Comparison of ENCODE assay signal across 13 mouse cellular contexts in the genomic region with DNA sequence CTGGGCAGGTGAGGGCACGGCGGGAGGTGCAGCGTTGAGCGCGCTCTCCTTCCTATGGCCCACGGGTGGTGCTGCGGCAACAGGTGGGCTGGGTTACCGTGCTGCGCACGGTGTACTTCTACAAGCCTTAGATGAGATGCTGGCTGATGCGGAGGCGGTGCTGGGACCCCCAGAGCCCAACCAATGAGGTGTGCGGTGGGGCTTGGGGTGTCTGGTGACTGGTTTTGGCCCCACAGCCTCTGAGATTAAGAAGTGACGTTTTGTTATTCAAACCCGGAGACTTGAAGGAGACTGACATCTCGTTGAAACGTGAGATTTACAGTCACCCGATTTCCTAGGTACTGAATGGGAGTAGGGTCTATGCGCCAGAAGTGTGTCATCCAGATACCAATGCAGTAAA. TPM values are rescaled to one million over a fixed set of nuclear protein-coding genes. Genes with fewer than 3 reads are reported as not detected.
A peak's percentile ranks its signal among the peaks of the same experiment; 100 is the strongest.
DNase-seq lines count a peak whose midpoint lies in the region; ATAC-seq lines count a peak whose summit lies in the region.
"Had no signal": no experiment of that assay in that cellular context is flagged by ENCODE, and none has a peak within 500 bp of the region (broad histone marks: within the 10 kb centered on the region; RNA-seq: fewer than 3 reads in every experiment).

No protein-coding gene starts in this region.

- 23% methylated on average over 18 of the region's 19 CpGs for WGBS in forebrain, embryonic 12.5 days
- WGBS in forebrain, embryonic 16.5 days, result 38% methylated on average over 19 of the region's 19 CpGs
- WGBS in limb, embryonic 11.5 days, result 21% methylated on average over 19 of the region's 19 CpGs

- peak; percentile 30 for DNase-seq in right cerebral cortex, postnatal 14 days
- no peak for DNase-seq in right cerebral cortex, postnatal 25 days
- DNase-seq in limb, embryonic 11.5 days (ENCODE audit: low spot score), result no peak
- no peak for DNase-seq in thymus, postnatal 25 days
- no peak for DNase-seq in ovary, postnatal 10 days (ENCODE audit: low spot score)
- DNase-seq: gastrocnemius, adult 2 months had no signal

- H3K9ac ChIP-seq in forebrain, embryonic 12.5 days, result 0 out of 2 replicates have a peak overlapping the region, but pooled peaks have one; percentile 12
- H3K9ac ChIP-seq in forebrain, embryonic 16.5 days (replicated peaks; ENCODE audit: low read depth, low read length), result no peak overlapping the region
- no peak overlapping the region for H3K9ac ChIP-seq in limb, embryonic 11.5 days (ENCODE audit: low read length)
- H3K9ac ChIP-seq: liver, embryonic 12.5 days had no signal

- peaks cover 35% of the 10 kb centered on the region for H3K36me3 ChIP-seq in forebrain, embryonic 12.5 days (replicated peaks)
- H3K36me3 ChIP-seq in forebrain, embryonic 16.5 days (ENCODE audit: control insufficient read depth, insufficient read depth), result peaks cover 4% of the 10 kb centered on the region; the same call in 1 of the 2 replicates
- H3K36me3 ChIP-seq in limb, embryonic 11.5 days (ENCODE audit: control insufficient read depth, insufficient read depth, low read length), result peaks cover 7% of the 10 kb centered on the region

- H3K27me3 ChIP-seq in forebrain, embryonic 12.5 days, result peaks cover 23% of the 10 kb centered on the region
- H3K27me3 ChIP-seq in forebrain, embryonic 16.5 days (replicated peaks; ENCODE audit: control insufficient read depth, insufficient read depth, low read length), result no peaks in the 10 kb centered on the region
- H3K27me3 ChIP-seq in limb, embryonic 11.5 days (ENCODE audit: control insufficient read depth, insufficient read depth, low read length), result peaks cover 13% of the 10 kb centered on the region

- peak overlapping the region; percentile 18; the same call in 1 of the 2 replicates for H3K4me3 ChIP-seq in forebrain, embryonic 12.5 days (replicated peaks)
- no peak overlapping the region for H3K4me3 ChIP-seq in forebrain, embryonic 16.5 days (replicated peaks; ENCODE audit: low read length)
- H3K4me3 ChIP-seq in limb, embryonic 11.5 days (ENCODE audit: low read depth, low read length), result peak overlapping the region; percentile 12
- H3K4me3 ChIP-seq: gastrocnemius, adult 2 months; liver, embryonic 12.5 days; megakaryocyte, embryonic 14.5 days had no signal

- peaks cover 3% of the 10 kb centered on the region; the same call in 1 of the 2 replicates for H3K9me3 ChIP-seq in forebrain, embryonic 12.5 days
- no peaks in the 10 kb centered on the region for H3K9me3 ChIP-seq in forebrain, embryonic 16.5 days (ENCODE audit: control insufficient read depth, low read length)
- H3K9me3 ChIP-seq in limb, embryonic 11.5 days (ENCODE audit: control insufficient read depth, low read length), result no peaks in the 10 kb centered on the region; the same call in 1 of the 2 replicates
- H3K9me3 ChIP-seq: liver, embryonic 12.5 days; megakaryocyte, embryonic 14.5 days had no signal

- no peak for ATAC-seq in forebrain, embryonic 12.5 days (ENCODE audit: low FRiP score)
- ATAC-seq in forebrain, embryonic 16.5 days, result no peak
- no peak for ATAC-seq in limb, embryonic 11.5 days (ENCODE audit: insufficient number of reproducible peaks, low FRiP score, low TSS enrichment, low read depth)
- no peak for ATAC-seq in megakaryocyte, adult 5-6 weeks (ENCODE audit: poor library complexity, severe bottlenecking)
- ATAC-seq: liver, embryonic 12.5 days had no signal

- peak overlapping the region; percentile 36 for H3K4me2 ChIP-seq in forebrain, embryonic 12.5 days
- no peak overlapping the region; the same call in 1 of the 2 replicates for H3K4me2 ChIP-seq in forebrain, embryonic 16.5 days (ENCODE audit: low read length)
- peak overlapping the region; percentile 22; the same call in 1 of the 2 replicates for H3K4me2 ChIP-seq in limb, embryonic 11.5 days (ENCODE audit: low read depth, severe bottlenecking)
- H3K4me2 ChIP-seq: liver, embryonic 12.5 days had no signal

- H3K27ac ChIP-seq in forebrain, embryonic 12.5 days, result no peak overlapping the region
- H3K27ac ChIP-seq in forebrain, embryonic 16.5 days (ENCODE audit: low read length), result no peak overlapping the region
- H3K27ac ChIP-seq in limb, embryonic 11.5 days (replicated peaks; ENCODE audit: low read depth, low read length), result no peak overlapping the region
- H3K27ac ChIP-seq: gastrocnemius, adult 2 months; liver, embryonic 12.5 days had no signal

- H3K4me1 ChIP-seq in forebrain, embryonic 12.5 days, result peaks cover 43% of the 10 kb centered on the region
- peaks cover 36% of the 10 kb centered on the region for H3K4me1 ChIP-seq in forebrain, embryonic 16.5 days (replicated peaks; ENCODE audit: control insufficient read depth, insufficient read depth, low read length)
- peaks cover 15% of the 10 kb centered on the region for H3K4me1 ChIP-seq in limb, embryonic 11.5 days (ENCODE audit: control insufficient read depth, insufficient read depth, low read length)

RNA-seq across cellular contexts. Expression of a gene that starts 3.8 kb away (rescaled TPM):
- 24.7 and 25.2 TPM in 2 replicates for polyA plus RNA-seq in forebrain, embryonic 12.5 days (2016; fragmentation: Nextera tagmentation; extraction: Ambion mirVana)
- 26.4 and 26.5 TPM in 2 replicates for polyA plus RNA-seq in forebrain, embryonic 16.5 days (2015; fragmentation: Nextera tagmentation; extraction: Ambion mirVana)
- 7.5 and 8.1 TPM in 2 replicates for polyA plus RNA-seq in limb, embryonic 11.5 days (2014; fragmentation: Nextera tagmentation; extraction: Ambion mirVana)
- 2.4 and 2.7 TPM in 2 replicates for total RNA-seq in megakaryocyte, adult 5-6 weeks (2015)
- total RNA-seq in megakaryocyte, adult 5-6 weeks (2017), result 2.4 and 2.5 TPM in 2 replicates

RNA-seq across cellular contexts. Expression of a gene that starts 11.6 kb away (rescaled TPM):
- polyA plus RNA-seq in forebrain, embryonic 12.5 days (2016; fragmentation: Nextera tagmentation; extraction: Ambion mirVana), result not detected in 2 replicates
- not detected in 2 replicates for polyA plus RNA-seq in forebrain, embryonic 16.5 days (2015; fragmentation: Nextera tagmentation; extraction: Ambion mirVana)
- 0.19 TPM in 1 of 2 replicates, not detected in the other for polyA plus RNA-seq in limb, embryonic 11.5 days (2014; fragmentation: Nextera tagmentation; extraction: Ambion mirVana)
- not detected in 2 replicates for total RNA-seq in megakaryocyte, adult 5-6 weeks (2015)
- total RNA-seq in megakaryocyte, adult 5-6 weeks (2017), result not detected in 2 replicates
- total RNA-seq: common myeloid progenitor, adult 5-6 weeks; gastrocnemius, adult 2 months; hematopoietic stem cell, adult 5-6 weeks had no signal
- polyA plus RNA-seq: liver, embryonic 12.5 days had no signal

RNA-seq across cellular contexts. Expression of a gene that starts 11.8 kb away (rescaled TPM):
- polyA plus RNA-seq in forebrain, embryonic 12.5 days (2016; fragmentation: Nextera tagmentation; extraction: Ambion mirVana), result 105 and 107 TPM in 2 replicates
- polyA plus RNA-seq in forebrain, embryonic 16.5 days (2015; fragmentation: Nextera tagmentation; extraction: Ambion mirVana), result 79.8 and 80.2 TPM in 2 replicates
- polyA plus RNA-seq in limb, embryonic 11.5 days (2014; fragmentation: Nextera tagmentation; extraction: Ambion mirVana), result 141 and 148 TPM in 2 replicates
- 18.3 and 27.5 TPM in 2 replicates for total RNA-seq in megakaryocyte, adult 5-6 weeks (2015)
- total RNA-seq in megakaryocyte, adult 5-6 weeks (2017), result 17.6 and 25.1 TPM in 2 replicates

RNA-seq across cellular contexts. Expression of a gene that starts 22.0 kb away (rescaled TPM):
- polyA plus RNA-seq in forebrain, embryonic 12.5 days (2016; fragmentation: Nextera tagmentation; extraction: Ambion mirVana), result 1.6 and 1.7 TPM in 2 replicates
- 1.2 and 1.9 TPM in 2 replicates for polyA plus RNA-seq in forebrain, embryonic 16.5 days (2015; fragmentation: Nextera tagmentation; extraction: Ambion mirVana)
- polyA plus RNA-seq in limb, embryonic 11.5 days (2014; fragmentation: Nextera tagmentation; extraction: Ambion mirVana), result 0.48 and 0.52 TPM in 2 replicates
- total RNA-seq in megakaryocyte, adult 5-6 weeks (2015), result not detected in 2 replicates
- not detected in 2 replicates for total RNA-seq in megakaryocyte, adult 5-6 weeks (2017)
- total RNA-seq: common myeloid progenitor, adult 5-6 weeks; gastrocnemius, adult 2 months; hematopoietic stem cell, adult 5-6 weeks had no signal

RNA-seq across cellular contexts. Expression of a gene that starts 27.5 kb away (rescaled TPM):
- 170 and 182 TPM in 2 replicates for polyA plus RNA-seq in forebrain, embryonic 12.5 days (2016; fragmentation: Nextera tagmentation; extraction: Ambion mirVana)
- polyA plus RNA-seq in forebrain, embryonic 16.5 days (2015; fragmentation: Nextera tagmentation; extraction: Ambion mirVana), result 267 and 282 TPM in 2 replicates
- polyA plus RNA-seq in limb, embryonic 11.5 days (2014; fragmentation: Nextera tagmentation; extraction: Ambion mirVana), result 65.6 and 75.7 TPM in 2 replicates
- total RNA-seq in megakaryocyte, adult 5-6 weeks (2015), result 0.69 TPM in 1 of 2 replicates, not detected in the other
- 0.40 TPM in 1 of 2 replicates, not detected in the other for total RNA-seq in megakaryocyte, adult 5-6 weeks (2017)
